Mouse (Mus musculus) G1E (cell line): ENCODE measurements around the gene Coa7. TPM values are rescaled to one million over a fixed set of nuclear protein-coding genes. Genes with fewer than 3 reads are reported as not detected.

Source experiments
- ATAC-seq: 2 replicates; pipeline ENCODE4 v1.8.0; 2016; ENCODE audit warnings: mild to moderate bottlenecking; ENCODE audit not compliant: insufficient number of reproducible peaks, poor library complexity, low FRiP score, severe bottlenecking; ENCODE audit errors: extremely low read depth
- DNase-seq: peaks from one replicate; pipeline ENCODE4 v3.0.0; 2012; ENCODE audit warnings: low spot score
- H3K27me3 ChIP-seq: 2 replicates; pipeline ENCODE4 v1.6.1; 2012; ENCODE audit warnings: mild to moderate bottlenecking, low read length, inconsistent platforms; ENCODE audit not compliant: insufficient read depth
- H3K36me3 ChIP-seq: replicated peaks from 2 replicates; pipeline ENCODE3; 2012; ENCODE audit warnings: mild to moderate bottlenecking, inconsistent platforms
- H3K4me1 ChIP-seq: 2 replicates; pipeline ENCODE4 v1.6.1; 2012; ENCODE audit warnings: low read depth, low read length, inconsistent platforms, mixed read lengths; ENCODE audit not compliant: insufficient read depth
- H3K4me3 ChIP-seq: 2 replicates; pipeline ENCODE4 v1.5.1; 2012; ENCODE audit warnings: low read depth, mild to moderate bottlenecking, inconsistent platforms, low read length, moderate library complexity, mixed read lengths
- H3K9me3 ChIP-seq: replicated peaks from 2 replicates; pipeline ENCODE4 v1.6.1; 2012; ENCODE audit warnings: inconsistent platforms
- CTCF ChIP-seq: IDR thresholded peaks from 2 replicates; pipeline ENCODE4 v1.5.1; 2012; ENCODE audit warnings: low read depth, low read length, inconsistent platforms, mixed read lengths
- GATA1 ChIP-seq: IDR thresholded peaks from 2 replicates; pipeline ENCODE4 v1.6.1; 2012; ENCODE audit warnings: borderline replicate concordance, low read length, inconsistent platforms, mixed read lengths
- GATA2 ChIP-seq: IDR thresholded peaks from 2 replicates; pipeline ENCODE4 v1.6.1; 2012; ENCODE audit warnings: low read depth, low read length, inconsistent platforms, borderline replicate concordance
- POLR2AphosphoS5 ChIP-seq: IDR thresholded peaks from 2 replicates; pipeline ENCODE4 v1.6.1; 2012; ENCODE audit warnings: low read depth, low read length, inconsistent platforms; ENCODE audit not compliant: insufficient replicate concordance
- TAL1 ChIP-seq: conservative IDR thresholded peaks from 2 replicates; pipeline ENCODE4 v1.6.1; 2012; ENCODE audit warnings: low read depth, low read length, inconsistent platforms, mixed read lengths
- polyA plus RNA-seq: library from polyadenylated mRNA; stranded (reverse); fragments of >175 nt; gene quantifications from 2 replicates; pipeline ENCODE4 v1.2.3, GENCODE M21; 2012
- total RNA-seq, 2 experiments: library from RNA; stranded (forward) in 1 of 2; stranded (reverse) in 1 of 2; fragments of 200-1000 nt in 1 of 2; fragments of >200 nt in 1 of 2; fragmentation: Nextera tagmentation in 1 of 2; gene quantifications; 2 replicates each; pipeline ENCODE4 v1.2.3; 2014 to 2017

The Coa7 gene
- total and polyA plus RNA-seq, 3 experiments, result 4.2 to 11.1 (median 4.2) TPM

DNA sequence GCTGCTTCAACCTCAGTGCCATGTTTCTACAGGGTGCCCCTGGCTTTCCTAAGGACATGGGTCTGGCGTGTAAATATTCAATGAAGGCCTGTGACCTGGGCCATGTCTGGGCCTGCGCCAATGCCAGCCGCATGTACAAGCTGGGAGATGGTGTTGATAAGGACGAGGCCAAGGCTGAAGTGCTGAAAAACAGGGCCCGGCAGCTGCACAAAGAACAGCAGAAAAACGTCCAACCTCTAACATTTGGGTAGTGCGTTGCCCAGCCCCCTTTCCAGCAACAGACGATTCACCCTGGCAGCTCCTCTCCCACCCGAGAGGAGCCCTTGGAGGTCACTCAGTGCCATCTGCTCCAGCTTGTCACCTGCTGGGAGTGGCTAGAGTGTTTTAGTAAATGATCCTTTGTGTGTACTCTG is 10.4 kb downstream of the Coa7 start:
- no peak for DNase-seq

GRCm38 (mm10) chr4:108338811-108339210 is 10.9 kb downstream of the Coa7 start:
- H3K9me3 ChIP-seq, result no peaks in the 10 kb centered on the region
- no peak for DNase-seq
- peaks cover 16% of the 10 kb centered on the region for H3K4me1 ChIP-seq
- H3K27me3 ChIP-seq, result no peaks in the 10 kb centered on the region
- no peak for ATAC-seq
- no peak overlapping the region for H3K4me3 ChIP-seq
- TF ChIP-seq CTCF, result no peak
- no peak for TF ChIP-seq GATA2
- TF ChIP-seq POLR2AphosphoS5, result no peak
- TF ChIP-seq GATA1, result no peak
- no peak for TF ChIP-seq TAL1
- peaks cover 69% of the 10 kb centered on the region for H3K36me3 ChIP-seq

More for the DNA sequence above, 10.4 kb downstream of the Coa7 start:
- no peak for ATAC-seq
- Histone ChIP-seq H3K36me3 (peaks cover 72% of the 10 kb centered on the region), H3K9me3 (no peaks in the 10 kb centered on the region), H3K4me1 (peaks cover 16% of the 10 kb centered on the region), H3K27me3 (no peaks in the 10 kb centered on the region), H3K4me3 (no peak overlapping the region)
- TF ChIP-seq GATA1 (no peak), GATA2 (no peak), TAL1 (no peak), POLR2AphosphoS5 (no peak), CTCF (no peak)

- Histone ChIP-seq H3K36me3 (peaks cover 65% of the 10 kb centered on the region), H3K27me3 (no peaks in the 10 kb centered on the region), H3K4me1 (peaks cover 16% of the 10 kb centered on the region), H3K9me3 (no peaks in the 10 kb centered on the region), H3K4me3 (no peak overlapping the region)
- TF ChIP-seq CTCF, result peak; percentile 32
- TF ChIP-seq TAL1, result no peak
- DNase-seq, result peak; percentile 62
- peak; percentile 34; the same call in 1 of the 2 replicates for ATAC-seq
These were observed 11.3 kb downstream of the Coa7 start for GRCm38 (mm10) chr4:108339277-108339690.

DNA sequence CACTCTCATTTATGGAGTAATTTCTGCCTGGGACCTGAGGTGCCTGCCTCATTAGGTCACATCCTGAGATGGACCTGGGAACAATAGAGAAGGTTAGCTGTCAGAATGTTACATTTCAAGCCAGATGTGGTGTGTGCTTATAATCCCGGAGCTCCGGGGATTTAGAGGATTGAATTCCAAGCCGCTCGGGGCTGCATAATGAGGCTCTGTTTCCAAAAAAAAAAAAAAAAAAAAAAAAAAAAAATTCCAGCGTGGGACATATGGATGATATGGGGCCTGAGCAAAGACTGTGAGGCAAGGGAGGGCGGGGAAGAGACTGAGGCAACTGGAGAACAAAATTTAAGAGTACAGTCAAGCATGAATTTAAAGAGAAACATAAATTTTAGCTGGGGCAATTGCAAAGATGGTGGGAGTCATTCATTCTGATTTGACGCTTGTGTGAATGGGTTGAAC is 16.7 kb downstream of the Coa7 start:
- no peak for DNase-seq
- peaks cover 3% of the 10 kb centered on the region; the same call in 1 of the 2 replicates for H3K27me3 ChIP-seq
- no peak overlapping the region for H3K4me3 ChIP-seq
- peaks cover 17% of the 10 kb centered on the region for H3K36me3 ChIP-seq
- peaks cover 28% of the 10 kb centered on the region for H3K4me1 ChIP-seq
- TF ChIP-seq POLR2AphosphoS5 (no peak), TAL1 (no peak), GATA1 (no peak), CTCF (no peak), GATA2 (no peak)
- ATAC-seq, result no peak
- no peaks in the 10 kb centered on the region for H3K9me3 ChIP-seq

- DNase-seq, result no peak
- ATAC-seq, result no peak
- H3K9me3 ChIP-seq, result no peaks in the 10 kb centered on the region
- peaks cover 36% of the 10 kb centered on the region for H3K4me1 ChIP-seq
- no peak for TF ChIP-seq TAL1
- no peak for TF ChIP-seq GATA2
- TF ChIP-seq CTCF, result no peak
- H3K36me3 ChIP-seq, result peaks cover 7% of the 10 kb centered on the region
- H3K27me3 ChIP-seq, result peaks cover 3% of the 10 kb centered on the region; the same call in 1 of the 2 replicates
- no peak overlapping the region for H3K4me3 ChIP-seq
These were observed 17.9 kb downstream of the Coa7 start for GRCm38 (mm10) chr4:108345826-108346225.

- peaks cover 39% of the 10 kb centered on the region for H3K4me1 ChIP-seq
These were observed 19.2 kb downstream of the Coa7 start for GRCm38 (mm10) chr4:108347111-108347510.

More at GRCm38 (mm10) chr4:108347111-108347510, 19.2 kb downstream of the Coa7 start:
- Histone ChIP-seq H3K9me3 (no peaks in the 10 kb centered on the region), H3K27me3 (peaks cover 3% of the 10 kb centered on the region; the same call in 1 of the 2 replicates), H3K36me3 (no peaks in the 10 kb centered on the region), H3K4me3 (no peak overlapping the region)
- DNase-seq, result no peak
- ATAC-seq, result no peak
- TF ChIP-seq CTCF, result no peak
- TF ChIP-seq POLR2AphosphoS5, result no peak
- no peak for TF ChIP-seq TAL1
- TF ChIP-seq GATA2, result no peak
- no peak for TF ChIP-seq GATA1
